Mouse (Mus musculus) heart, postnatal 0 days (tissue): Measurements from ENCODE around the gene Coq8b.

Experiments used
- CTCF ChIP-seq: IDR thresholded peaks from 2 replicates; pipeline ENCODE4 v1.5.1; 2016; ENCODE audit warnings: antibody characterized with exemption, control low read depth, low read depth
- EP300 ChIP-seq: IDR thresholded peaks from 2 replicates; pipeline ENCODE4 v1.6.1; 2016; ENCODE audit warnings: antibody characterized with exemption, low read depth

DNA sequence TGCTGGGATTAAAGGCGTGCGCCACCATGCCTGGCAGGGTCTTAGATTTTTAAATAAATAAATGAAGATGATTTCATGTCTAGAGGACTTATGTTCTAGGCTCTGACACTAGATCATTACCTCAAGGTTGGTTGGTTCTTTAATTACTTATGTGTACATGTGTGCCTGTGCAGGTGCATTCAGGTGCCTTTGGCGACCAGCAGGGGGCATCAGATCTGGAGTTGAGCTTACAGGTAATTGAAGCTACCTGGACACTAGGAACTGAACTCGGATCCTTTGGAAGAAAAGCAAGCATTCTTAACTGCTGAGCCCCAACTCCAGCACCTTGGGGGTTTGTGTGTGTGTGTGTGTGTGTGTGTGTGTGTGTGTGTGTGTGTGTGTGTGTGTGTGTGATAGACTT lies 2.0 kb upstream of the Coq8b start:
- TF ChIP-seq CTCF (no peak), EP300 (no peak)
